Comparison of ENCODE assay signal across 9 mouse cellular contexts in genomic region chr17:11903001-11903400, GRCm38 (mm10).
DNase-seq lines count a peak whose midpoint lies in the region; ATAC-seq and TF ChIP-seq lines count a peak whose summit lies in the region.
"Had no signal": no experiment of that assay in that cellular context is flagged by ENCODE, and none has a peak within 500 bp of the region (broad histone marks: within the 10 kb centered on the region; RNA-seq: fewer than 3 reads in every experiment).

No protein-coding gene starts in this region.

- 51% methylated on average over 6 of the region's 6 CpGs for WGBS in lung, adult 2 months

- no peaks in the 10 kb centered on the region for H3K4me1 ChIP-seq in lung, adult 2 months (ENCODE audit: control insufficient read depth, insufficient read depth, low read length)

- no peak for TF ChIP-seq POLR2A in lung, adult 2 months (IDR thresholded peaks at IDR 0.05; ENCODE audit: borderline replicate concordance, extremely low read depth, low read depth, low read length)

- 0 out of 2 replicates have a peak, but pooled peaks have one; percentile 39 for ATAC-seq in megakaryocyte progenitor cell, adult 5-6 weeks (replicated peaks; ENCODE audit: poor library complexity)

- TF ChIP-seq CTCF in lung, adult 2 months (IDR thresholded peaks at IDR 0.05; ENCODE audit: insufficient read depth, low read length): no peak

- DNase-seq in heart, adult 11 months: peak; percentile 61
- DNase-seq in heart, adult 18-20 months: no peak
- peak; percentile 36 for DNase-seq in lung, postnatal 10 days
- DNase-seq in lung, adult 2 months: no peak
- peak; percentile 80 for DNase-seq in brain, adult 2 months (ENCODE audit: low read depth, low spot score)
- DNase-seq in spleen, postnatal 10 days (ENCODE audit: low spot score in 2 of 2): no peak
- DNase-seq in adipocyte (ENCODE audit: low spot score): no peak
- DNase-seq: kidney, adult 9 months had no signal

- H3K4me3 ChIP-seq in lung, adult 2 months (replicated peaks; ENCODE audit: extremely low read depth, low read depth, low read length): no peak overlapping the region

Comparison
In these comparisons a context has a peak if more than half of its experiments do, and no peak if none do; other contexts are left out.
1. DNase-seq: peak in heart, adult 11 months (single experiment), lung, postnatal 10 days (single experiment) and brain, adult 2 months (single experiment); none in heart, adult 18-20 months (0 of 2), lung, adult 2 months (single experiment), spleen, postnatal 10 days (0 of 2) and adipocyte (single experiment).